Mouse (Mus musculus) urinary bladder, postnatal 10 days (tissue): ENCODE measurements at regions not wholly inside any gene's neighbourhood (a gene's known extent, or its start where the extent isn't known, plus 50 kb on each side); places are given as distances from the start of the nearest gene placed in this dataset.

Experiments used
- DNase-seq: peaks from one replicate; pipeline ENCODE4 v3.0.0; 2022; ENCODE audit warnings: low spot score

DNA sequence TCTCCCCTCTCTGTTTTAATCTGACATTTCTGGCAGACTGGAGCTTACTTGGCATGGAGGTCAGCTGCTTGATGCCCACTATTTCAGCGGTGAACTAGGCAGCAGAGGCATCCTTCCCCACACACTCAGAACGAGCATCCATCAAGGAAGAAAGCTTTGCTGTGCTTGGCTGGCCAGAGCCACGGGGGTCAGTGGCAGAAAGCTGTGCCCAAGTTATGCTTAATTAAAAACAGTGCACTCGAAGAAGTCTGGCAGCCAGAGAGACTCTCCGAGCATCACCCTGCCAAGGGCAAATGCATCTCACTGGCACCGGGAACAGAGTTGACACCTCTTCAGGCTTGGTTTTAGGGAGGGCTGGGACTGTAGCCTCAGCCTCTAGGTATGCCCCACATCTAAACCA lies 168.3 kb downstream of the Gm45692 start:
- DNase-seq: no peak

DNA sequence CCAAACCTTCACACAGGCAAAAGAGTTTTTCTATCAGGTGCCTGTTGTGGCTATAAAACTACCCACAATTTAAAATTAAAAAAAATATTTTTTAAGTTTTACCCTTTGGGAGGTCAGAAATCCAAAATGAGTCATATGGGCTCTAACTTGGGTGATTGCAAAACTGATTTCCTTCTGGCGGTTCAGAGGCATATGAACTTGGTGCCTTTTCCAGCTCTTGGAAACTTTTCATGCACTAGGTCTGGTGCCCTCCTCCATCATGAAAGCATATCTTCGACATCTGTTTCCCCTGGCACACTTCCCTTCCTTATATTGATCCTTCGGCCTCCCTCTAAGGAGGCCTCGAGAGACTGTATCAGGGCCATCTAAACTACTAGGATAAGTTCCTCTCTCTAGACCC lies 168.8 kb downstream of the Gm45692 start:
- DNase-seq: no peak

DNA sequence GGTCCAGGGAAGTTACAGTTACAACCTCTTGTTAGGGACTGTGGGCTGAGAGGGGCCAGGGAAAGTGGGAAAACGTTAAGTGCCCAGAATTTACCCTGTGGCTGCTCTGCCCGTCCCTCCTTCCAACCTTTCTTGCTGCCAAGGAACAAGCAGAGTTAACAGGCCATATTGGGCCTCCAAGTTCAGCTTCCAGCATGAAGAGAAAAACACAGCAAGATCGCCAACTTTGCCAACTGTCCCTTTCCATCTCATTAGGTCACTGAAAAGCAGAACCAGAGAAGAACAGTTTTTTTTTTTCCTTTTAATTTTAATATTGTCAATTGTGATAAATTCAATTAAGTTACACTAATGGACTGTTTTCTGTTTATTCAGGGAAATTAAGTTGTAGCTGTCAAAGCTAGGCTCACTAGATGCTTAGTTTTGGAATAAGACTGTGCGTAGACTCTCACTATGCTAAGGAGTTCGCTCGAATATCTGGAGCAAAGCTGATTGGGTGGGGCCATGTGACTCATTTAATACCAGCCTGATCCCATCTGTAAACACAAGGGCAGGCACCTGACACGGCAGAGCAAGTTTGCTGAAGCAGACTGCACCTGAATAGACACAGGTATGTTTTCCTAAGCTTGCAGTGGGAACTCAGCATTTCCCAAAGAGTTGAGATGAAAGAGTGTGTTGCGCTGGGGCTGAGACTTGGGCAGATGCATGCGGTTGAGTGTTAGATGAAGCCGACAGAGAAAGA lies 178.9 kb downstream of the Gm45692 start:
- DNase-seq: no peak

GRCm38 (mm10) chr8:26300246-26300645 lies 180.9 kb downstream of the Gm45692 start:
- DNase-seq: no peak

DNA sequence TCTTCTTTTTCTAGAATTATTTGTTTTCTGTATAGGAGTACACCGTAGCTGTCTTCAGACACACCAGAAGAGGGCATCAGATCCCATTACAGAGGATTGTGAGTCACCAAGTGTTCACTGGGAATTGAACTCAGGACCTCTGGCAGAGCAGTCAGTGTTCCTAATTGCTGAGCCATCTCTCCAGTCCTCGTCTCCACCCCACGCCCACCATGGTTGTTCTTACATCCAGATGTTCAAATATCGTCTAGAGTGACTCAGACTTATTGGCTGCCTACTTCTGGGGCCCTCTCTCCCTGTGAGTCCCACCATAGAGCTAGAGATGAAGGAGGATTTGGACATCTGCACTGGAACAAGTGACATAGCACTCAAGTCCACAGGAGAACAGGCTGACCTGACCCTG lies 182.6 kb downstream of the Gm45692 start:
- DNase-seq: no peak

- no peak for DNase-seq
Observed at GRCm38 (mm10) chr8:26304566-26304965, 185.2 kb downstream of the Gm45692 start.

DNA sequence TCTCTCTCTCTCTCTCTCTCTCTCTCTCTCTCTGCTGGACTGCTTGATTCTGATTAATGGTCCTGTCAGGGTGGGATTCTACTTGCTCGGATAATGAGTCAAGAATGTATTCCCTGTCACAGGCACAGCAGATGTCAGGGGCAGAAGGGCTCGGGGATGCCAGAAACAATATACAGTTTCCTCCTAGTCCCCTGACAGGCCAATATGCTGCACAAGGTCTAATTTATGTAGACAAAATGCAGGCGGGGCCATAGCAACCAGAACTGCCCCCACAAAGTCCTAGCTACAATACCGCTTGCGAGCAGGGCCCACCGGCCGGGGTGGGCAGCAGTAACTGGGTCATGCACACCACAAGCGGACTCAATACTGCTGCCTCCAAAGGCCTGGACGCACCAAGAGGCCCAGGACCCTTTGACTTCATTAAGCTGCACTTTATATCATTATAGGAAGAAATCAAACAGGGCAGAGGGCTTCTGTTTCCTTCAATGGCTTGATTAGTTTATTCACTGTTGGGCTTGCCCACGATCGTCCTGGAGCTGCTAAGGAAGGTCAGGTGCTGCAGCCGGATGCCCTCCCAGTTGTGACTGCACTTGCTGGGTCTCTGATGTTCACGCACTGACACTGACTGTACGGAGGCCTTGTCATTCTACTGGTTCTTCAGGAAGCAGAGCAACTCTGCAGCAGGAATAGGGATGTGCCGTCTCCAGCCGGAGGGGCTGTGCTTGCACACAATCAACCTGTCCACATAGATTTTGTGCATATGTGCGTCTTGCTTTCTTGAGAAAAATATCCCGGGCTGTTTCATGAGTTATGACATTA lies 185.9 kb downstream of the Gm45692 start:
- DNase-seq: no peak

GRCm38 (mm10) chr8:26308121-26308641 lies 188.8 kb downstream of the Gm45692 start:
- no peak for DNase-seq

GRCm38 (mm10) chr8:26309764-26310163 lies 190.4 kb downstream of the Gm45692 start:
- no peak for DNase-seq

GRCm38 (mm10) chr8:26323606-26324350 lies 204.4 kb downstream of the Gm45692 start:
- DNase-seq: no peak

DNA sequence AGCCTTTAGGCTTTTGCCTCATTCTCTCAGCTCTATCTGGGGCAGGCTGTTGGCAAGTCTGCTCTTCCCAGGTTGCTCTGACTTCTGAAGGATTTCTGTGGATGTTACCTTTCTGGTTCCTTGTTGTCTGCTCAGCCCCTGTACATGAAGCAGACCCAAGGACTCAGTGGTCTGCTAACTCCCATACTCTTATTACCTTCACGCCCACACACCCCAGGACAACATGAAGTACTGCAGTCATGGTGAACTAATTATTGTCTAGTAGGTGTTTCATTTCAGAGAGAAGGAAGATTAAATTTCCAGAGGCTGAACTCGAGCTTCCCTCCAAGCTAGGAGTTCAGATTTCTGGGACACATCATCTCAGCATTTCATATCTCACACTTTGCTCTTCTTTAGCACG lies 205.3 kb downstream of the Gm45692 start:
- DNase-seq: no peak

- no peak for DNase-seq
Observed at GRCm38 (mm10) chr8:26329813-26330212, 210.5 kb downstream of the Gm45692 start.

GRCm38 (mm10) chr8:26336906-26337650 lies 217.7 kb downstream of the Gm45692 start:
- DNase-seq: no peak

GRCm38 (mm10) chr8:26345078-26345477 lies 225.7 kb downstream of the Gm45692 start:
- DNase-seq: no peak

GRCm38 (mm10) chr8:26349231-26349630 lies 229.9 kb downstream of the Gm45692 start:
- DNase-seq: no peak

DNA sequence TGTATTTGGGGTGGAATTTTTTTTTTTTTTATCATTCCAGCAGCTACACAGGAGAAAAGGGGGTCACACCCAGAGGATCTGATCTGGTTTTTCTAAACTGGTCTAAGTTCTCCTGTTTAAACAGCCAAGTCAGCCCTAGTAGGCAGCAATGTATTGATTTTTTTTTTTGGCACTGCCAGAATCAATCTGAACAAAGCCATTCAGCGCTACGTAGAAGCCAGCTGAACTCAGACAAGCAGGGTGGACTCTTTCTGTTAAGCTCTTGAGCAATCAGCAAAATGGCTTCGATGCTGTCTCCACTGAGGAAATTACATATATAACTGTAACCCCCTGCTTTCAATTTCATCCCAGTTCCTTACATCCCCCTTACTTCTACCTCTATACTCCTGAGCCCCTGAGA lies 230.5 kb downstream of the Gm45692 start:
- no peak for DNase-seq

- no peak for DNase-seq
Observed at GRCm38 (mm10) chr8:26350616-26351015, 231.3 kb downstream of the Gm45692 start.

DNA sequence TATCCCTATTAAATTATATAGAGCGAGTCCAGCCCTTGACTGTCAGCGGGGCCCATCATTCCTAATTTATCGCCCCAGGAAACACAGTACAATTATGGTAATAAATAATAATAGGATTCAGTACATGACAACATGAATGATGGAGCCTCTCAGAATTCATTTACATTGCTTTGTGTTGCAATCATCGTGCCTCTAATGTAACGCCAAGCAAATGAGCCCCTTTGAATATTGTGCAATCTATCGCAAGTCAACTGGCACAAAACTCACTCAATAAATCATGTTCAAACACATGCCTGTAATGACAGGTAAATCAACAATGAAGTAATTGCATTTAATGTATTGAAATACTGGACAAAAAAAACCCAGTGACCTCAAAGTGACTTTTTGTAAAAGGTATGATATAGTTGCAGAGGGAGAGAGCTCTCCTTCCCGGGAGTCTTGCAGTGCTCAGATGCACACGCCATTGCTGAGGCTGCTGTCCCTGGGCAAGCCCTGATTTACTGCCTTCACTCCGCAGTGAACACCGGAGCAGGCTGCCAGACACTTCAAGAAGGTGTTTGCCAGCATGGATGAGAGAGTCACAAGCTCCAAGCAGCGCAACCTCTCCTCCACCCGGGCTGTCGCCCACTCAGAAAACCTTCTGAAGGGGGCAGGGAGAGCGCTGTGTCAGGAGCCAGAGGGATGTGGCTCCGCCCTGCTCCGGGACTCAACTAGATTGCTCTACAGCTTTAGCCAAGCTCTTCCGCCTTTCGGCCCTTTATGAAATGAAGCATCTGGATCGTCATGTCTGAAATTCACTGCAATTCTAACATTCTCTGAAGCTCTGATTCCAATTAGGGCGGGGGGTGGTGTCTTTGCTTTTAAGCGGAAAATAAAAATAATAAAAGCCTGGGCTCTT lies 232.6 kb downstream of the Gm45692 start:
- DNase-seq: no peak

DNA sequence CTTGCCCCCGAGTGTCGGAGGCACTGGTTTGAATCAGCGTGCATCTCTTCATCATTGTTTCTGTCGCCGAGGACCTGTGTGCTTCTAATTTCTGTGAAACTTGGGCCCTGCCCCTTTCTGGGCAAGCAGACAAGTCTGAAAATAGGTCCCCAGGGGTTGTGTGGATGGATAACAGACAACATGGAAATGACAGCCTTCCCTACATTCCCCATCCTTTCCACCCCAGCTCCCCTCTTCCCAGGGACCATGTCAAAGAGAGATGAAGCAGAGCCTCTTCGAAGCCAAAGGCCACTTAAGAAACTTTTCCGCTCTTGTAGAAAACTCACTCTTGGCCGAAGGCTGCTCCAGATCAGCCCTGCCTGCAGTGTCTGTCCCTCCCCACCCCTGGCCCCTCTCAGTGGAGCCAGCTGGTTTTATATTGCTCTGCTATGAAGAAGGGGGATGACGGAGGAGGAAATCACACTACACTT lies 233.2 kb downstream of the Gm45692 start:
- DNase-seq: no peak

DNA sequence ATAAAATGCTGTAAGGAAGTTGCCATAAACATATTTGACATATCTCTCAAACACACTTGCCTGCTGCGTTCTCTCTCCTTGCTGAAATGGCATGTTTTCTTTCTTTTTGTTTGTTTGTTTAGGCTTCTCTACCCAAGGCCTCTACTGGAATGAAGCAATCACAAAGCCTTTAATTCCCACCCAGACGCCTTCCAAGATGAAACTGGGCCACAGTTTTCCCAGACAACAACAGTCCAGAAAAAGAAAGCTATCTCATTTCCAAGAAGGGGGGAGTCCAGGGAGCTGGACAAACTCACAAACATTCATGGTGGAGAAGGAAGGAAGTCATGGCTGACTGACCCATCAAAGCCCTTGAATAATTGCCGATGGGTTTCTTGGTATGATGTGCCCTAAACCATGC lies 234.1 kb downstream of the Gm45692 start:
- no peak for DNase-seq

- no peak for DNase-seq
Observed at GRCm38 (mm10) chr8:26354516-26354915, 235.2 kb downstream of the Gm45692 start.
